Mouse (Mus musculus): ENCODE data around the gene Dtnb.
"Not testable (repeated sequence)": the region's sequence is repeated elsewhere in the genome, so short reads cannot be mapped to it uniquely, and the experiment has no call there.

Dtnb gene

GRCm38 (mm10) chr12:3571787-3572580 is at the start of gene Dtnb:
Gene Dtnb (plus strand): TSS chr12:3572381.
- DNase-seq (ENCODE audit: low spot score) = peak; percentile 32

- DNase-seq (ENCODE audit: low spot score) = no peak
These were observed 46.6 kb upstream of the Dtnb start for GRCm38 (mm10) chr12:3525536-3525935.

- not testable (repeated sequence) for DNase-seq (ENCODE audit: low spot score)
These were observed 36.7 kb upstream of the Dtnb start for GRCm38 (mm10) chr12:3535446-3535845.

- no peak for DNase-seq (ENCODE audit: low spot score)
These were observed 34.6 kb upstream of the Dtnb start for GRCm38 (mm10) chr12:3537616-3538015.

GRCm38 (mm10) chr12:3538036-3538435 is 34.1 kb upstream of the Dtnb start:
- DNase-seq (ENCODE audit: low spot score) = no peak

GRCm38 (mm10) chr12:3539605-3540004 is 32.6 kb upstream of the Dtnb start:
- DNase-seq (ENCODE audit: low spot score) = no peak

- DNase-seq (ENCODE audit: low spot score) = no peak
These were observed 31.3 kb upstream of the Dtnb start for GRCm38 (mm10) chr12:3540871-3541270.

- DNase-seq (ENCODE audit: low spot score) = no peak
These were observed 26.7 kb upstream of the Dtnb start for GRCm38 (mm10) chr12:3545451-3545850.

- no peak for DNase-seq (ENCODE audit: low spot score)
These were observed 26.0 kb upstream of the Dtnb start for GRCm38 (mm10) chr12:3546121-3546658.

GRCm38 (mm10) chr12:3546781-3547180 is 25.4 kb upstream of the Dtnb start:
- DNase-seq (ENCODE audit: low spot score) = no peak

GRCm38 (mm10) chr12:3547506-3547905 is 24.7 kb upstream of the Dtnb start:
- no peak for DNase-seq (ENCODE audit: low spot score)

- no peak for DNase-seq (ENCODE audit: low spot score)
These were observed 24.3 kb upstream of the Dtnb start for GRCm38 (mm10) chr12:3547911-3548310.

GRCm38 (mm10) chr12:3548582-3549211 is 23.5 kb upstream of the Dtnb start:
- DNase-seq (ENCODE audit: low spot score) = no peak

- no peak for DNase-seq (ENCODE audit: low spot score)
These were observed 21.9 kb upstream of the Dtnb start for GRCm38 (mm10) chr12:3550280-3550679.

GRCm38 (mm10) chr12:3557414-3558319 is 14.5 kb upstream of the Dtnb start:
- DNase-seq (ENCODE audit: low spot score) = no peak

- no peak for DNase-seq (ENCODE audit: low spot score)
These were observed 11.6 kb upstream of the Dtnb start for GRCm38 (mm10) chr12:3560596-3560995.

- no peak for DNase-seq (ENCODE audit: low spot score)
These were observed 11.1 kb upstream of the Dtnb start for GRCm38 (mm10) chr12:3561032-3561431.

- no peak for DNase-seq (ENCODE audit: low spot score)
These were observed 9.4 kb upstream of the Dtnb start for GRCm38 (mm10) chr12:3562806-3563205.

- DNase-seq (ENCODE audit: low spot score) = no peak
These were observed 8.5 kb upstream of the Dtnb start for GRCm38 (mm10) chr12:3563659-3564058.

GRCm38 (mm10) chr12:3568461-3568991 is 3.7 kb upstream of the Dtnb start:
- DNase-seq (ENCODE audit: low spot score) = no peak

GRCm38 (mm10) chr12:3570711-3571400 is 1.3 kb upstream of the Dtnb start:
- DNase-seq (ENCODE audit: low spot score) = no peak
